Mouse (Mus musculus) ES-Bruce4 (cell line): ENCODE data around the gene Ctnna3. TPM values are rescaled to one million over a fixed set of nuclear protein-coding genes. Genes with fewer than 3 reads are reported as not detected.
A peak's percentile ranks its signal among the peaks of the same experiment; 100 is the strongest.

ENCODE experiments used
- H3K27ac ChIP-seq: 2 replicates; pipeline ENCODE4 v1.5.1; 2012; ENCODE audit warnings: low read length, inconsistent platforms; ENCODE audit not compliant: insufficient read depth
- H3K27me3 ChIP-seq: 2 replicates; pipeline ENCODE4 v1.6.1; 2012; ENCODE audit warnings: mild to moderate bottlenecking, low read length, inconsistent platforms; ENCODE audit not compliant: control insufficient read depth, poor library complexity, insufficient read depth, severe bottlenecking
- H3K36me3 ChIP-seq: 2 replicates; pipeline ENCODE4 v1.6.1; 2012; ENCODE audit warnings: inconsistent platforms, mild to moderate bottlenecking, low read length, moderate library complexity; ENCODE audit not compliant: control insufficient read depth, poor library complexity, insufficient read depth, severe bottlenecking
- H3K4me1 ChIP-seq: one replicate; pipeline ENCODE4 v1.8.1; 2011; ENCODE audit warnings: low read length; ENCODE audit not compliant: control insufficient read depth, insufficient read depth
- H3K4me3 ChIP-seq: 2 replicates; pipeline ENCODE4 v1.5.1; 2011; ENCODE audit warnings: low read depth, mild to moderate bottlenecking, low read length
- H3K9ac ChIP-seq: 2 replicates; pipeline ENCODE4 v1.6.1; 2012; ENCODE audit warnings: low read depth, mild to moderate bottlenecking, inconsistent platforms; ENCODE audit not compliant: poor library complexity, severe bottlenecking
- H3K9me3 ChIP-seq: replicated peaks from 2 replicates; pipeline ENCODE4 v1.6.1; 2012; ENCODE audit warnings: mild to moderate bottlenecking, low read length, inconsistent platforms; ENCODE audit not compliant: control insufficient read depth, poor library complexity, insufficient read depth, severe bottlenecking
- CTCF ChIP-seq: IDR thresholded peaks from one replicate; pipeline ENCODE4 v1.8.1; 2011; ENCODE audit warnings: low read depth, low read length
- EP300 ChIP-seq: IDR thresholded peaks from 2 replicates; pipeline ENCODE4 v1.6.1; 2011; ENCODE audit warnings: low read depth, low read length; ENCODE audit not compliant: insufficient read depth
- POLR2A ChIP-seq: IDR thresholded peaks from one replicate; pipeline ENCODE4 v1.8.1; 2011; ENCODE audit warnings: low read length; ENCODE audit not compliant: insufficient read depth
- polyA plus RNA-seq: library from polyadenylated mRNA; stranded (reverse); fragments of >200 nt; gene quantifications from 2 replicates; pipeline ENCODE4 v1.2.4, GENCODE M21; 2011; ENCODE audit warnings: low read depth; ENCODE audit not compliant: missing spikeins, insufficient read depth, insufficient read length

Gene Ctnna3
- polyA plus RNA-seq, 1 experiment = not detected

- no peak within 1 kb of the TSS for H3K9ac ChIP-seq
- H3K9me3 ChIP-seq = no peaks in the 10 kb centered on the region
- H3K36me3 ChIP-seq = no peaks in the 10 kb centered on the region
- H3K27ac ChIP-seq = no peak within 1 kb of the TSS
- H3K4me1 ChIP-seq = no peaks in the 10 kb centered on the region
- no peak within 1 kb of the TSS for H3K4me3 ChIP-seq
- H3K27me3 ChIP-seq = peaks cover 6% of the 10 kb centered on the region; the same call in 1 of the 2 replicates
- TF ChIP-seq EP300 (peak; percentile 60; the same call in 1 of the 2 replicates), CTCF (no peak), POLR2A (no peak)
Observed at GRCm38 (mm10) chr10:64089680-64090460, 660.0 kb downstream of the Ctnna3 start, which contains the start of gene Lrrtm3. TSS of gene Lrrtm3 (minus strand) at chr10:64090277.

GRCm38 (mm10) chr10:64096532-64096931 is 666.6 kb downstream of the Ctnna3 start:
- no peaks in the 10 kb centered on the region for H3K4me1 ChIP-seq
- no peak for TF ChIP-seq EP300
- TF ChIP-seq CTCF = peak; percentile 23
- no peak for TF ChIP-seq POLR2A
- H3K36me3 ChIP-seq = no peaks in the 10 kb centered on the region
- H3K27me3 ChIP-seq = no peaks in the 10 kb centered on the region
- no peak overlapping the region for H3K27ac ChIP-seq
- H3K9me3 ChIP-seq = no peaks in the 10 kb centered on the region
- no peak overlapping the region for H3K4me3 ChIP-seq
- H3K9ac ChIP-seq = no peak overlapping the region

- TF ChIP-seq EP300 = no peak
- TF ChIP-seq POLR2A = no peak
- TF ChIP-seq CTCF = no peak
- no peak overlapping the region for H3K4me3 ChIP-seq
- H3K27me3 ChIP-seq = no peaks in the 10 kb centered on the region
- H3K27ac ChIP-seq = no peak overlapping the region
- H3K9ac ChIP-seq = no peak overlapping the region
- H3K4me1 ChIP-seq = no peaks in the 10 kb centered on the region
- no peaks in the 10 kb centered on the region for H3K36me3 ChIP-seq
- no peaks in the 10 kb centered on the region for H3K9me3 ChIP-seq
Observed at GRCm38 (mm10) chr10:64115246-64115645, 685.3 kb downstream of the Ctnna3 start.

GRCm38 (mm10) chr10:64118833-64119232 is 688.9 kb downstream of the Ctnna3 start:
- Histone ChIP-seq H3K9me3 (no peaks in the 10 kb centered on the region), H3K27me3 (no peaks in the 10 kb centered on the region), H3K36me3 (no peaks in the 10 kb centered on the region), H3K4me3 (no peak overlapping the region), H3K9ac (no peak overlapping the region), H3K27ac (no peak overlapping the region), H3K4me1 (no peaks in the 10 kb centered on the region)
- TF ChIP-seq CTCF (no peak), POLR2A (no peak), EP300 (no peak)

- TF ChIP-seq POLR2A = no peak
- TF ChIP-seq EP300 = no peak
- no peak for TF ChIP-seq CTCF
- Histone ChIP-seq H3K27me3 (no peaks in the 10 kb centered on the region), H3K27ac (no peak overlapping the region), H3K9ac (no peak overlapping the region), H3K36me3 (no peaks in the 10 kb centered on the region), H3K4me3 (no peak overlapping the region), H3K9me3 (no peaks in the 10 kb centered on the region), H3K4me1 (no peaks in the 10 kb centered on the region)
Observed at GRCm38 (mm10) chr10:64130397-64131150, 700.7 kb downstream of the Ctnna3 start.

GRCm38 (mm10) chr10:64133461-64133860 is 703.6 kb downstream of the Ctnna3 start:
- Histone ChIP-seq H3K27ac (no peak overlapping the region), H3K36me3 (no peaks in the 10 kb centered on the region), H3K4me3 (no peak overlapping the region), H3K27me3 (no peaks in the 10 kb centered on the region), H3K9ac (no peak overlapping the region), H3K9me3 (no peaks in the 10 kb centered on the region; the same call in 1 of the 2 replicates), H3K4me1 (no peaks in the 10 kb centered on the region)
- TF ChIP-seq EP300 (no peak), POLR2A (no peak), CTCF (no peak)
